Mouse (Mus musculus) telencephalon, adult 2 months (tissue): ENCODE data around the gene Aox1.

Source experiments
- DNase-seq: peaks from one replicate; pipeline ENCODE4 v3.0.0-alpha.2; 2011; ENCODE audit warnings: low read depth, low spot score

Gene Aox1

DNA sequence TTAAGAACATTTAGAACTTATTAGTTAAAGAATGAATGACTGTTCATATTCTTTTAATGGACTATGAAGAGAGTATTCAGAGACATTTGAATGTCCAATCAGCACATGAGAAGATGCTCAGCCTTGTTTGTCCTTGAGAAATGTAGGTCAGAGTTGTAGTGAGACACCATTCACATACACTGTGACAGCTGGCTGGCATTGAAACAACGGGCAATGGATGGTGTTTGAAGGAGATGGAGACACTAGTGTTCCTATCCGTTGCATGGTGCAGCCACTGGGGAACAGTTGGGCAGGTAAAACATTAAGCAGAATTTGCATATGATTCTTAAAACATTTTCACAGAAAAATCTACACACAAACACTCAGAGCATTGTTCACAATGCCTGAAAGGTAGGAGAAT is 77.3 kb downstream of the Aox1 start:
- DNase-seq = no peak

DNA sequence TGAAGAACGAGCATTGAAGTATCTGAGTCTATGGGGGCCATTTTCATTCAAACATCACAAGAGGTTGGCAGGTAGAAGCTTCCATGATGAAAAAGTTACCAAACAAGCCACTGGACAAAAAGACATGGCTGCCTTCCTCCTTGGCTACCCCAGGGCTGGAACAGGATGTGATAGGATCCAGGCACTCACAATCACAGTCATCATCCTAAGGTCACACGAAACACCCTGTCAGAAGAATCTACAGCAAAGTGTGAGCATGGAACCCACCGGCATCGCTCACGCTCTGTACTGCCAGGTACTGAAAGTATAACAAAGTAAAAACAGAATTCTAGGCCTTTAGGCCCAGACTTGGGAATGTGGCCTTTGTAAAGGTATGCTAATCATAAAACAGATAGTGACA is 80.5 kb downstream of the Aox1 start:
- DNase-seq = no peak

DNA sequence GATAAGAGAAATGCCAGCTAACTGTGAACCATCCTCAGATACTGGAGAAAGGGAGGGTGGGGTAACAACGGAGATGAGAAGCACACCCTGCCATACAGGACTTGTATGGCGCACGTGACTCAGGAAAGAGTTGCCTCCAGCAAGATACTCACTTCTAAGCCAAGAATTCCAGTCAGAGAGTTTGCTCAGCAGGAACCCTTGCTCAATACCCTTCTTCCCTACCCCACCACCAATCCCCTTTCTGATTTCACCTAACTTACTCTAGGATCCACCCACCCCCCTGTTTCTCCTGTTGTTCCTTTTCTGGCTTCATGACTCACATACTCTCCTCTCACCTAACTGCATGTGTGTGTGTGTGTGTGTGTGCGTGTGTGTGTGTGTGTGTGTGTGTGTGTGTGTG is 81.6 kb downstream of the Aox1 start:
- no peak for DNase-seq

DNA sequence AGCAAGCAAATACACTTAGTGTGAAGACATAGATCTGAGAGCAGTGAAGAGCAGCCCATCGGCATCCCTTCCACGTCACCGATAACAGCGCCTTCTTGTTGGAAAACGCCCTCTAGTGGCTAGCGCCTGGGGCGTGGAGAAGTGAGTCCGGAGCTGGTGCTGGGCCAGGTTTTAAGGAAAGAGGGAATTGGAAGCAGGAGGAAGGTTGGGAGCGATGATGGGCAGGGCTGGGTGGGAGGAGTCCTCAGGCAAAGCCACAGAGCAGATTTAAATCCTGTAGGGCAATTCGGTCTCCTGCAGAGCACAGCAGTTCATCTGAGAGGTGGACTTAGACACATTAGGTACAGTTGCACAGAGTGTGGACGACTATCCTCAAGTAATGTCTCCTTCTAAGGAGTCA is 83.1 kb downstream of the Aox1 start, which contains the start of gene Aox3:
Aox3 (plus strand) TSS at position 251 of the 400 bp plus-strand sequence.
- DNase-seq = peak; percentile 50

DNA sequence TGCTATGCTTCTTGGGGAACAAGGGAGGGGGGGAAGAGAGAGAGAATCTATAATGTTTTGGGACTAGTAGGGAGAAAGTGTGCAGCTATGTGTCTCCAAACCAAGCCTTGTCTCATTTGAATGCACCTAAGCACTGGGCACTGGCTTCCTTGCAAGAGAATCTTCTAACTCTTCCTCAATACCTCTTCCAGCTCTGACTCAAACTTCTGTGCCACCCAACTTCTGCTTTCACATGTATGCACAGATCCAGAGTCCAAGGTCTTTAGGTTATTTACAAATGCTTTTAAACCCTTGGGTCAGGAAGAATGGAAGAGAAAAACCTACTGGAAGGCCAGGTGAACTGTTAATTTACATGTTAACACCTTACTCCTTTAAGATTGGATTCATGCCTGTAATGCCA is 83.7 kb downstream of the Aox1 start:
- no peak for DNase-seq

DNA sequence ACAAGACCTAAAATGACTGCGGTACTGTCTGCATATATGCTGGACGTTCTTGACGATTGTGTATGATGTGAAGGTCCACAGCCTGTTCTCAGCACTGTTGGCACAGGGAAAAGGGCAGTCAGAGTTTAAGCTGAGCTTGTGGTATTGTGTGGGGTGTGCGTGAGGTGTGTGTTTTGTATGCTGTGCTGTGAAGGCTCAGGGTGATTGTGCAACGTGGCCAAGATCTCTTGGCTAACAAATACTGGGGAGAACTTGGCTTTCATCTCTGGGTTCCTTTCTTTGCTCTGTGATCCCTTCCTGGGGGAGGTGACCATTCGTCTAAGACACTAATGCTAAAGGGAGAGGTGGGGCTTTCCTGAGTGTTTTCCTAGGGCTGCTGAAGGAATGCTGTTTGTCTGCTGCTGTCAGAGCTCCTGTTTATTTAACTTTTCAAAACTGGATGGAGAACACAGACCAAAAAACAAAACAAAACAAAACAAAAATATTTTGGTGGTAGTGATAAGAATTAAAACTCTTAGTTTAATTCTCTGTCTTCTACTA is 84.4 kb downstream of the Aox1 start:
- DNase-seq = no peak

DNA sequence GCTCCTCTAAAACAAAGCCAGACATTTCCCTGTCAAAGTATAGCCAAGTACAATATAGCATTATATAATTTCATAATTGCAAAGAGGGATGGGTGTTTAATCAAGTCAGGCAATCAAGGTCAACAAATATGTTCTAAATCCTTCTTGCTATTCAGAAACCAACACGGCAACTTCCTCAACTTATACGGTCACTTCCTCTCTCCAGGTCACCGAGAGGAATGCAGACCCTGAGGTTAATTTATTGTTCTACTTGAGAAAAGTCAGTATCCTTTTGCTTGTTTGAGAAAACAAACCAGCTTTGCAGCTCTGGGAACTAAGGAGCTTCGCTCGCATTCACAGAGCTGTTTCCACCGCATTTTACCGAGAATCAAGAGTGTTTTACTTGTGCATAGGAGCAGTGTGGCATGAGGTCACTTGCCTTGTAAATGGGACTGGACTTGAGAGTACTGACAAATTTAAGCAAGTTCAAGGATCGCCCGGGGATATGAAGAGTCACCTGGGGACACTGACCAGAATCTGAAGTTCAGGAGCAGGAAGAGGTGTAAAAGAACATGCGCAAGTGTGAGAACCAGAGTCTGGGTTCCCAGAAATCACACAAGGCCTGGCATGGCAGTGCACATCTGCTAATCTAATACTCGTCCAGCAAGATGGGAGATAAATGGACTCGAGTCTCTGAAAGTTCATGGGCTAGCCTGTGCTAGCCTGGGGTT is 85.1 kb downstream of the Aox1 start:
- no peak for DNase-seq

DNA sequence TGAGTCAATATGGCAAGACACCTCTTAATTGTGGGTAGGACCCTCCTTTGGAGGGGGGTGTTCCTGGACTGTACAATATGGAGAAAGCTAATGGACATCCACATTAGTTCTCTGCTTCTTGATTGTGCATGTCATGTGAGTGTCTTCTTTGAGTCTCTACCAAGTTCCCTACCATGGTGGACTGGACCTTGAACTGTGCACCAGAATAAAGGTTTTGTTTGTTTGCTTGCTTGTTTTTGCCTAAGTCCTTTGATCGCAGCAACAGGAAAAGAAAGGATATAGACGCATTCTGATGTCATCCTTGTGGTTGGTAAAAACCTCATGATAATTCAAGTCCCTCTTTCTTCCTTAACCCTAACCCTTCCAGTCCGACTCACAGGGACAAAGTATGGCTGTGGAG is 88.5 kb downstream of the Aox1 start:
- no peak for DNase-seq

DNA sequence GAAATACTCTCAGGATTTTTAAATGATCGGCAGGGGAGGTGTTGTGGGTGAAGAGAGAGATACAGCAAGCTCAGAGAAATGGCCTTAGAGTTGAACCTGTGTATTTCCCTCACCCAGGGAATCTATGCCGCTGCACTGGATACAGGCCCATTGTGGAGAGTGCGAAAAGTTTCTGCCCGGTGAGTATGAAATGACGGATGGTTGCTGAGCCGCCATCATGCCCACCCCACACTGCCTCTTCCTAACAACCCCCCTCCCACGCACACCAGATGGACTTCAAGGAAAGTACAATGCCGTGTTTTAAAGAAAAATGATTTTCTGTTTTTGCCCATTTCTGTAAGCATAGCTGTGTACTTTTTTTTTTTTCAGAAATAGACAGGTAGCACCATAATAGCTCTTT is 95.2 kb downstream of the Aox1 start:
- no peak for DNase-seq

DNA sequence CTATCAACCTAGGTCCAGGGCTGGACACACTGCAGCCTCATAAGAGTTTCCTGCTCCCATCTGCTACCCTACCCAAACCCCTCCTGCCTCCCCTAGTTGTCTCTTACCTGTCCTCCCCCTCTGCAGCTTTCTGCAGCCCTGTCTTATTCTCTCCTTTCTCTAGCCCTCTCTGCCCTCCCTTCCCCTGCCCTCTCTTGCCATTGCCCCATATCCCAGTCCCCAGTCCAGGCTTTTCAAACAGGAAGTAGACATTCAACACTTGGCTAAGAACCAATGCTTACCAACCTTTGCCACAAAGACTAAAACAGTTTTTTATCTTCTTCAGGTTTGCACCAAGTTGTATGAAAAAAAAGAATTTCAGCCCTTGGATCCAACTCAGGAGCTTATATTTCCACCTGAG is 108.2 kb downstream of the Aox1 start:
- DNase-seq = no peak

DNA sequence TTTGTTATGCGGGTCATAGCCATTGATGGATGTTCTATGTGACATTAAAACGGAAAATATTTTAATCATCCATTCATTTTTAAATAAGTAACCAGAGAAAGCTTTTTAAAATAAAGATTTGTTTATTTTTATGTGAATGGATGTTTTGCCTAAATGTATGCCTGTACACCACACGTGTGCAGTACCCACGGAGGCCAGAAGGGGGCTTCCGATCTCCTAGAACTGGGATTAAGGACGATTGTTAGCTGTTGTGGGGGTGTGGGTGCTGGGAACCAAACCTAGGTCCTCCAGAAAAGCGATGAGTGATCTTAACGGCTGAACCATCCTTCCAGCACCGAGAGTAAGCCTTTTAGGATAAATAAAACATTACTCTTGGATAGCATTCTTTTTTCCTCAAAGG is 109.3 kb downstream of the Aox1 start:
- DNase-seq = no peak

DNA sequence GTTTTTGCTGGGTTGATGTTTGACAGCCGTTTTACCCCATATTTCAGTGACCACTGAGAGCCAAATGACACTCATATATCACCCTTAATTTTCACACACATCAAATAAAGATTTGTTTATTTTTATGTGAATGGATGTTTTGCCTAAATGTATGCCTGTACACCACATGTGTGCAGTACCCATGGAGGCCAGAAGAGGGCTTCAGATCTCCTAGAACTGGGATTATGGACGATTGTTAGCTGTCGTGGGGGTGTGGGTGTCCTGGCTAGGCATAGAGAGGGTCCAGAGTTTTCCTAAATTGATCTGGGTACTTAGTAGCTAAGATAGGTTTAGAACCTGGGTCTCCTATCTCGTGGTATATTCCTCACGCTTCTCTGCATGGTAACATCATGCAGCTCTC is 110.9 kb downstream of the Aox1 start:
- DNase-seq = no peak

DNA sequence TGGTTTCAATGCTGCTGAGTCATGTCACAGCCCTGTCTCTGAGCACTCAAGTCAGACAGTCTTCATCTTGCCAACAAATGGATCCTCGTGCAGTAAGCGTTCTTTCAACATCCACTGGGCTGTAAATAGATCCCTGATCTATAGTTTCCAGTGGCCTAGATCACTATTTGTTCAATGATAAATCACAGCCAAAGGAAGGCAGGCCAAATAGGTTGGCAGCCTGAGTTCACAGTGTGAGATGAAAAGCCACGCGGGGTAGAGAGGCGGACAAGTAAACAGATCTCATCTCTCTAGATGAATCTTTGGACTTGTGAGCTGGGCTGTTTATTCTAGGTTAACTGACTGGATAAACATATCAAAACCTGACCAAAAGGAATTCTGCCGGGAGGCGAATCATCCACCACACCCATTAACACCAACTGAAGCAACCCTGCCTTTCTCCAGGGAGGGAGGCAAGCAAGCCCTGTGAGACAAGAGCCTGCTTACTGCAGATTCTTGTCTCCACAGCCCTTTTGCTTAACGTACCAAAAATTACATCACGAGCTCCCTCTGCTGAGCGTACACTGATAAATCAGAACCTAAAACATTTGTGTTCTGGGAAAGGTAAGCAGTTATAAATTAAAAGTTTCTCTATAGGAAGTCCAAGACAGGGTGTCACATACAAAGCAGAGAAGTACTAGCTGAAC is 114.8 kb downstream of the Aox1 start:
- DNase-seq = peak; percentile 68

DNA sequence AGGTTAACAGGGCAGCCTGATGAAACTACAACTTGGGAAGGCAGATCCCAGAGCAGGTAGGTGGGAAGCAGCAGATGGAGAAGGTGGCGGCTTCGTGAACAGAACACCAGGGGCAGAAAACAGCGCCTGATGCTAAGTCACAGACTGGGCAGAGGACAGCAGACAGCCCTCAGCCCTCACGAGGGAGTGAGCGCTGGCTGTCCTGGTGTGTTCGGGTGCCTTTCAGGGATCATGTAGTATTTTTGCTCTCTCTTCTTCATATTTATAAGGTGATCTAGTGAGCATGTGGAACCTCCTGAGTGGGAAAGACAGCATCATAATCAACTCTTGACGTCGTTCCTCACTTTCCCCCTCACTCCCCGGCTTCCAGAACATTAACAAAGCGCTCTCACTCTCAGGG is 116.3 kb downstream of the Aox1 start:
- no peak for DNase-seq

DNA sequence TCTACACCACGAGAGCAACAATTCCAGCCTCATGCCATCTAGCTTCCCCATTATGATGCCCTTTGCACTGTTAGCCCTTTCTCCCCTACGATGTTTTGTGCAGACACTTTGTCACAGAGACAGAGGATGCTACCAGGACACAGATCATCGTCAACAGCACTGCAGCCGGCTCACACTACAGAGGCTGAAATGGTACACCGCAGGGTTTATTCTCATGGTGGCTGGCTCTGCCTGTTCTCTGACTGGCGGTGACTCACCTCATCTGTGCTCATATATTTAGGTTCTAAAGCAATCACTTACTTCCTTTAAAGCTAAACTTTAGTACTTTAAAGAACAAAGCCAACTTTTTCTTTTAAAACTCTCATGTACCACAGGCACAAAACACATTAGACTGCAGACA is 118.0 kb downstream of the Aox1 start:
- DNase-seq = no peak

DNA sequence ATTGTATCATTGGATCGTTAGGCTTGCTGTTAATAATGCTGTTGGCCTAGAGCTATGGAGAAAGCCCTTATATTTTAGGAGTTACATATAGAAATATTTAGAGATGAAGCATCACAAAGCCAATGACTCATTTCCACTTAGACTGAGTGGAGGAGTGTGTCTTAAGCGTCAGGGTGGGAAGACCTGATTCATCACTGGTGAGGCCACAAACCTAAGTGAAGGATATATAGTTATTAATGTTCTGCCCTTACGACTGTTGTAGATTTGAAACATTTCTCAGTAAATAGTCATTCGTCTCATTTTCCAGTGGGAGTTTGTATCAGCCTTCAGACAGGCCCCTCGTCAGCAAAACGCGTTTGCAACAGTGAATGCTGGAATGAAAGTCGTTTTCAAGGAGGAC is 122.5 kb downstream of the Aox1 start:
- DNase-seq = no peak
